Mouse (Mus musculus) lung, embryonic 16.5 days (tissue): ENCODE results near the gene Dyx1c1. TPM values are rescaled to one million over a fixed set of nuclear protein-coding genes. Genes with fewer than 3 reads are reported as not detected.

Source experiments
- ATAC-seq: fragments of 200-750 bp; cut with Nextera tagmentation; 2 replicates; pipeline ENCODE4 v1.8.0; 2017; ENCODE audit warnings: low read depth, mild to moderate bottlenecking, moderate library complexity
- H3K27ac ChIP-seq: fragments of 300-500 bp; sonication (generic); 2 replicates; pipeline ENCODE4 v1.5.1; 2014; ENCODE audit warnings: mild to moderate bottlenecking, control low read depth, low read length
- H3K27me3 ChIP-seq: fragments of 300-500 bp; sonication (generic); 2 replicates; pipeline ENCODE4 v1.6.1; 2014; ENCODE audit warnings: low read depth, low read length, mixed read lengths; ENCODE audit not compliant: control insufficient read depth, insufficient read depth
- H3K36me3 ChIP-seq: fragments of 300-500 bp; sonication (generic); 2 replicates; pipeline ENCODE4 v1.6.1; 2014; ENCODE audit warnings: low read length; ENCODE audit not compliant: control insufficient read depth, insufficient read depth
- H3K4me1 ChIP-seq: fragments of 300-500 bp; sonication (generic); replicated peaks from 2 replicates; pipeline ENCODE4 v1.6.1; 2014; ENCODE audit warnings: low read length, mixed read lengths; ENCODE audit not compliant: control insufficient read depth, insufficient read depth
- H3K4me2 ChIP-seq: fragments of 300-500 bp; sonication (generic); 2 replicates; pipeline ENCODE4 v1.6.1; 2014; ENCODE audit warnings: low read depth, low read length, control low read depth
- H3K4me3 ChIP-seq: fragments of 300-500 bp; sonication (generic); 2 replicates; pipeline ENCODE4 v1.5.1; 2014; ENCODE audit warnings: mild to moderate bottlenecking, low read length, control low read depth
- H3K9ac ChIP-seq: fragments of 300-500 bp; sonication (generic); 2 replicates; pipeline ENCODE4 v1.6.1; 2014; ENCODE audit warnings: low read length, control low read depth
- H3K9me3 ChIP-seq: fragments of 300-500 bp; sonication (generic); 2 replicates; pipeline ENCODE4 v1.6.1; 2016; ENCODE audit warnings: low read length; ENCODE audit not compliant: control insufficient read depth
- WGBS: fragments of 180-500 bp; shearing (Covaris S2); extraction: QIAGEN DNeasy Blood & Tissue Kit; methylation state at CpG from one replicate; pipeline ENCODE4 v1.1.7; 2014; 5-methylcytosine and 5-hydroxymethylcytosine counted together
- polyA plus RNA-seq: library from polyadenylated mRNA; unstranded; fragments of >200 nt; fragmentation: Nextera tagmentation; extraction: Ambion mirVana; gene quantifications from 2 replicates; pipeline ENCODE4 v1.2.1, GENCODE M21; 2015

Gene Dyx1c1
- polyA plus RNA-seq, 1 experiment from 2014 or later: 2.3 TPM

- H3K9ac ChIP-seq: no peak overlapping the region
- no peak overlapping the region for H3K27ac ChIP-seq
- no peak for ATAC-seq
- H3K9me3 ChIP-seq: no peaks in the 10 kb centered on the region
- no peak overlapping the region for H3K4me2 ChIP-seq
- WGBS: 82% methylated on average over 4 of the region's 4 CpGs
- no peaks in the 10 kb centered on the region for H3K4me1 ChIP-seq
- H3K36me3 ChIP-seq: no peaks in the 10 kb centered on the region
- no peak overlapping the region for H3K4me3 ChIP-seq
- no peaks in the 10 kb centered on the region for H3K27me3 ChIP-seq
These were observed 23.3 kb upstream of the Dyx1c1 start for GRCm38 (mm10) chr9:72935309-72935708.

GRCm38 (mm10) chr9:72936301-72936700, 22.3 kb upstream of the Dyx1c1 start:
- ATAC-seq: no peak

GRCm38 (mm10) chr9:72943424-72943823, 15.2 kb upstream of the Dyx1c1 start:
- Histone ChIP-seq H3K36me3 (peaks cover 19% of the 10 kb centered on the region), H3K4me1 (no peaks in the 10 kb centered on the region), H3K27me3 (no peaks in the 10 kb centered on the region), H3K4me3 (no peak overlapping the region), H3K4me2 (no peak overlapping the region), H3K27ac (no peak overlapping the region), H3K9me3 (no peaks in the 10 kb centered on the region; the same call in 1 of the 2 replicates), H3K9ac (no peak overlapping the region)
- no peak for ATAC-seq
- WGBS: 52% methylated on average over 3 of the region's 3 CpGs

More at GRCm38 (mm10) chr9:72936301-72936700, 22.3 kb upstream of the Dyx1c1 start:
- H3K4me2 ChIP-seq: no peak overlapping the region
- H3K4me3 ChIP-seq: no peak overlapping the region
- H3K27me3 ChIP-seq: no peaks in the 10 kb centered on the region
- H3K27ac ChIP-seq: no peak overlapping the region
- no peaks in the 10 kb centered on the region for H3K4me1 ChIP-seq
- no peaks in the 10 kb centered on the region for H3K9me3 ChIP-seq
- H3K9ac ChIP-seq: no peak overlapping the region
- no peaks in the 10 kb centered on the region for H3K36me3 ChIP-seq
- 74% methylated on average over 2 of the region's 2 CpGs for WGBS

DNA sequence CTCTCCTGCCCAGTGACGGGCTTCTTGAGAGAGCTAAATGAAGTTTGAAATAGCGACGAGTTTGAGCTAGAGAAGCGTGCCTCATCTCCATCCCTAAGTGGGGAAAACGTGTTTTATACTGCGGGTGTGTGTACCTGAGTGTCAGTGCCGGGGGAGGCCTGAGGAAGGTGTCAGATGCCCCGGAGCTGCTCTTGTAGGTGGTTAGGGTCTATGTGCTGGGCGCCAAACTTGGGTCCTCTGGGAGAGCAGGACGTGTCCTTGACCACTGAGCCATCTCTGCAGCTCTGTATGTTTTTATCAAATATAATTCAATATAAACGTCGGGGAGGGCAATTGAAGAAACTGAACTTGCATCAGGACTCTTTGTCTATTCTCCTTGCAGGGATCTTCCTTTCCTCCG, 14.3 kb upstream of the Dyx1c1 start:
- H3K4me1 ChIP-seq: no peaks in the 10 kb centered on the region
- H3K27ac ChIP-seq: no peak overlapping the region
- no peaks in the 10 kb centered on the region for H3K27me3 ChIP-seq
- no peaks in the 10 kb centered on the region; the same call in 1 of the 2 replicates for H3K9me3 ChIP-seq
- no peak for ATAC-seq
- no peak overlapping the region for H3K4me2 ChIP-seq
- no peak overlapping the region for H3K4me3 ChIP-seq
- H3K36me3 ChIP-seq: peaks cover 19% of the 10 kb centered on the region
- H3K9ac ChIP-seq: no peak overlapping the region
- WGBS: 82% methylated on average over 13 of the region's 13 CpGs

- Histone ChIP-seq H3K36me3 (peaks cover 19% of the 10 kb centered on the region), H3K4me3 (no peak overlapping the region), H3K27ac (no peak overlapping the region), H3K27me3 (no peaks in the 10 kb centered on the region), H3K4me1 (no peaks in the 10 kb centered on the region), H3K4me2 (no peak overlapping the region), H3K9ac (no peak overlapping the region), H3K9me3 (no peaks in the 10 kb centered on the region; the same call in 1 of the 2 replicates)
- no peak for ATAC-seq
- WGBS: 90% methylated on average over 1 of the region's 1 CpGs
These were observed 11.6 kb upstream of the Dyx1c1 start for GRCm38 (mm10) chr9:72947010-72947409.

GRCm38 (mm10) chr9:72949572-72949971, 9.0 kb upstream of the Dyx1c1 start:
- WGBS: 60% methylated on average over 7 of the region's 7 CpGs
- H3K27ac ChIP-seq: no peak overlapping the region
- H3K4me3 ChIP-seq: no peak overlapping the region
- no peak overlapping the region for H3K4me2 ChIP-seq
- no peak for ATAC-seq
- no peak overlapping the region for H3K9ac ChIP-seq
- no peaks in the 10 kb centered on the region for H3K4me1 ChIP-seq
- peaks cover 19% of the 10 kb centered on the region for H3K36me3 ChIP-seq
- no peaks in the 10 kb centered on the region; the same call in 1 of the 2 replicates for H3K9me3 ChIP-seq
- H3K27me3 ChIP-seq: no peaks in the 10 kb centered on the region

DNA sequence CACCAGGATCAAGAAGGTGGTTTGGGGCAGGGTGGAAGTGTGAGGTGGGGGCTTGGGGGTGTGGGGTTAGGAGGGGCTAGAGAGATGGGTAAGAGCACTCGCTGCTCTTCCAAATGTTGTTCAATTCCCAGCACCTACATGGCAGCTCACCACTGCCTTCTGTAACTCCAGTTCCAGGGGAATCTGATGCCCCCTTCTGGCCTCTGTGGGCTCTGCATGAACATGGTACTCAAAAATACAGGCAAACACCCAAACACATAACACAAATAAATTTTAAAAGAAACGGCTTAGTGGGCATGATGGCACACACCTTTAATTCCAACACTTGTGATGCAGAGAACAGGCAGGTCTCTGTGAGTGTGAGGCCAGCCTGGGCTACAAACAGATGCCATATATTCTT, 3.8 kb upstream of the Dyx1c1 start:
- no peak for ATAC-seq
- H3K4me1 ChIP-seq: no peaks in the 10 kb centered on the region
- H3K4me3 ChIP-seq: no peak overlapping the region
- H3K36me3 ChIP-seq: no peaks in the 10 kb centered on the region
- 36% methylated on average over 2 of the region's 2 CpGs for WGBS
- no peak overlapping the region for H3K4me2 ChIP-seq
- H3K9me3 ChIP-seq: no peaks in the 10 kb centered on the region
- no peak overlapping the region for H3K27ac ChIP-seq
- H3K9ac ChIP-seq: no peak overlapping the region
- no peaks in the 10 kb centered on the region for H3K27me3 ChIP-seq

DNA sequence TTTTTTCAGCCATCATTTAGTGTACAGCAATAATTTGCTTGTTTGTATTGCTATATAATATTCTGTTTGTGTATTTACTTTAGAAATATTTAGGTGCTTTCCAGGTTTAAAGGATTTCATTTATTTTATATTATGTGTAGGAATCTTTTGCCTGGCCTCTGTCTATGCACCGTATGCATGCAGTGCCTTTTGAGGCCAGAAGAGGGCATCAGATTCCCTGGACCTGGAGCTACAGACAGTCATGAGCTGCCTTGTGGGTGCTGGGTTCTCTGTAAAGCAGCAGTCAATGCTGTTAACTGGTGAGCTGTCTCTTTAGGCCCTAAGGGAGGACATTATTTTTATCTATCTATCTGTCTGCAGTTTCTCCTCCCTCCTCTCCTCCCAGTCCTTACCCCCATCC, 3.0 kb upstream of the Dyx1c1 start:
- no peak for ATAC-seq
- WGBS: 15% methylated on average over 1 of the region's 1 CpGs

DNA sequence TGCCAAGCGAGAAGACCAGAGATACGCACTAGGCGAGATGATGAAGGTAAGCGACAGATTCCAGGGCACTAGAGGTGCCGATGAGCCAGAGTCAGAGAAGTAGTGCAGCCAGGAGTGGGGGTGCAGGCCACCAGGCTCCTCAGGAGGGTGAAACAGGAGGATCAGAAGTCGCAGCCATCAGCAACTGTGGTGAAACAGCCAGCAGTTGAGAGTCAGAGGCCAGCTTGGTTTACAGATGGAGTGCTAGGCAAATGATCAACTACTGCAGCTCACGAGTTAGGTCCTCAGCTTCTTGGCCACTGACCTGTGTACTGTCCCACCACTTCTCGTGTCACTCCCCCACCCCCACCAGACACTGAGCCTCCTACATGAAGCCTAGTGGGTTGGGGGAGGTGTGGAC, 2.8 kb downstream of the Dyx1c1 start:
- WGBS: 56% methylated on average over 8 of the region's 8 CpGs
- Histone ChIP-seq H3K4me2 (no peak overlapping the region), H3K4me3 (no peak overlapping the region), H3K36me3 (no peaks in the 10 kb centered on the region), H3K27ac (no peak overlapping the region), H3K4me1 (no peaks in the 10 kb centered on the region), H3K9me3 (no peaks in the 10 kb centered on the region), H3K27me3 (no peaks in the 10 kb centered on the region), H3K9ac (no peak overlapping the region)
- no peak for ATAC-seq

More for the DNA sequence above, 3.0 kb upstream of the Dyx1c1 start:
- no peaks in the 10 kb centered on the region for H3K36me3 ChIP-seq
- no peaks in the 10 kb centered on the region for H3K4me1 ChIP-seq
- no peak overlapping the region for H3K9ac ChIP-seq
- no peak overlapping the region for H3K27ac ChIP-seq
- no peaks in the 10 kb centered on the region for H3K27me3 ChIP-seq
- H3K9me3 ChIP-seq: no peaks in the 10 kb centered on the region
- no peak overlapping the region for H3K4me3 ChIP-seq
- no peak overlapping the region for H3K4me2 ChIP-seq

DNA sequence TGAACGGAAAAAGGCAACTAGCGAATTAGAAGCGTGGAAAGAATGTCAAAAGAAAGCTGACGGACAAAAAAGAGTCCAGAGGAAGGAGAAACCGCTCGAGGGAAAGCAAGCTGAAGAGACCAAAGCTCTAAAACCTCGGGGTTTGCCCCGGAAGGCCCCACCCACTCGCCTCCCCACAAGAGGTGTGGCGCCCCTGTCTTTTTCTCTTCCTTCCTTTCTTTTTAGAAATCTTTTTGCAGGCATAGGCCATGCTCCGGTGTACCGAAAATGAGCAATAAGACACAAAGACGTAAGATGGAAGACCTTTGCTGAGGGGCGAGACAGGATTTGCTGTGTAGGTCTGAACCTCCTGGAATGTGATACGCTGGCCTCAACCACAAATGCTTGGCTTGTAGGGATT, 3.4 kb downstream of the Dyx1c1 start:
- Histone ChIP-seq H3K27me3 (no peaks in the 10 kb centered on the region), H3K9ac (no peak overlapping the region), H3K36me3 (no peaks in the 10 kb centered on the region), H3K4me2 (no peak overlapping the region), H3K4me1 (no peaks in the 10 kb centered on the region), H3K9me3 (no peaks in the 10 kb centered on the region), H3K4me3 (no peak overlapping the region), H3K27ac (no peak overlapping the region)
- WGBS: 74% methylated on average over 15 of the region's 15 CpGs
- no peak for ATAC-seq
